Mouse (Mus musculus) spleen, adult 12 weeks (tissue): Measurements from ENCODE around the gene Pgpep1.

Source experiments
- DNase-seq: peaks from one replicate; pipeline ENCODE4 v3.0.0; 2022; ENCODE audit warnings: low spot score

Gene Pgpep1

GRCm38 (mm10) chr8:70658897-70659603 is 1.1 kb downstream of the Pgpep1 start:
- no peak for DNase-seq

GRCm38 (mm10) chr8:70657739-70658138 is 2.4 kb downstream of the Pgpep1 start:
- no peak for DNase-seq

GRCm38 (mm10) chr8:70657214-70657613 is 3.0 kb downstream of the Pgpep1 start:
- no peak for DNase-seq

GRCm38 (mm10) chr8:70656193-70656790 is 3.9 kb downstream of the Pgpep1 start:
- DNase-seq, result no peak

- DNase-seq, result no peak
Measured at GRCm38 (mm10) chr8:70655469-70655868, 4.7 kb downstream of the Pgpep1 start.

GRCm38 (mm10) chr8:70654121-70654520 is 6.1 kb downstream of the Pgpep1 start:
- no peak for DNase-seq

GRCm38 (mm10) chr8:70653226-70653625 is 7.0 kb downstream of the Pgpep1 start:
- peak; percentile 39 for DNase-seq

- DNase-seq, result no peak
Measured at GRCm38 (mm10) chr8:70650351-70650750, 9.8 kb downstream of the Pgpep1 start.

- DNase-seq, result peak; percentile 31
Measured at GRCm38 (mm10) chr8:70649324-70649723, 10.9 kb downstream of the Pgpep1 start.

- DNase-seq, result no peak
Measured at GRCm38 (mm10) chr8:70648921-70649320, 11.3 kb downstream of the Pgpep1 start.

- no peak for DNase-seq
Measured at GRCm38 (mm10) chr8:70648164-70648442, 12.1 kb downstream of the Pgpep1 start.

- DNase-seq, result no peak
Measured at GRCm38 (mm10) chr8:70647343-70648163, 12.6 kb downstream of the Pgpep1 start.

- no peak for DNase-seq
Measured at GRCm38 (mm10) chr8:70646775-70647174, 13.4 kb downstream of the Pgpep1 start.

GRCm38 (mm10) chr8:70646369-70646768 is 13.8 kb downstream of the Pgpep1 start:
- DNase-seq, result no peak

- DNase-seq, result no peak
Measured at GRCm38 (mm10) chr8:70645501-70646224, 14.5 kb downstream of the Pgpep1 start.

- DNase-seq, result no peak
Measured at GRCm38 (mm10) chr8:70644065-70644464, 16.1 kb downstream of the Pgpep1 start.

GRCm38 (mm10) chr8:70643019-70643418 is 17.2 kb downstream of the Pgpep1 start:
- DNase-seq, result no peak

- DNase-seq, result no peak
Measured at GRCm38 (mm10) chr8:70638752-70639151, 21.4 kb downstream of the Pgpep1 start.

- DNase-seq, result no peak
Measured at GRCm38 (mm10) chr8:70636838-70637237, 23.4 kb downstream of the Pgpep1 start.

- DNase-seq, result no peak
Measured at GRCm38 (mm10) chr8:70635527-70635926, 24.7 kb downstream of the Pgpep1 start.

GRCm38 (mm10) chr8:70634066-70634465 is 26.1 kb downstream of the Pgpep1 start:
- no peak for DNase-seq

GRCm38 (mm10) chr8:70632346-70632892 is 27.8 kb downstream of the Pgpep1 start, which contains the start of gene Gdf15:
TSS of gene Gdf15 (minus strand) at chr8:70632456.
- DNase-seq, result no peak
